In genomic region chr15:77683944-77684343, GRCm38 (mm10) we compare ENCODE assay signal across 12 mouse cellular contexts. TPM values are rescaled to one million over a fixed set of nuclear protein-coding genes. Genes with fewer than 3 reads are reported as not detected.
DNase-seq lines count a peak whose midpoint lies in the region; TF ChIP-seq lines count a peak whose summit lies in the region.
"Not testable (repeated sequence)": the region's sequence is repeated elsewhere in the genome, so short reads cannot be mapped to it uniquely, and the experiment has no call there.
"Had no signal": no experiment of that assay in that cellular context is flagged by ENCODE, and none has a peak within 500 bp of the region (broad histone marks: within the 10 kb centered on the region; RNA-seq: fewer than 3 reads in every experiment).

No protein-coding gene starts in this region.

- TF ChIP-seq CTCF in cortical plate, adult 2 months (IDR thresholded peaks at IDR 0.05; ENCODE audit: extremely low read depth, insufficient read depth, low read length) = peak; percentile 46

- H3K4me1 ChIP-seq in cortical plate, adult 2 months (ENCODE audit: control insufficient read depth, insufficient read depth, low read length); midbrain, embryonic 10.5 days: not testable (repeated sequence)

- not testable (repeated sequence) for H3K4me3 ChIP-seq in cortical plate, adult 2 months (ENCODE audit: insufficient read depth, low read length); midbrain, embryonic 10.5 days

- H3K9me3 ChIP-seq in midbrain, embryonic 10.5 days (replicated peaks) = not testable (repeated sequence)

- 20% methylated on average over 11 of the region's 11 CpGs for WGBS in midbrain, embryonic 10.5 days

- H3K27me3 ChIP-seq in midbrain, embryonic 10.5 days (ENCODE audit: low read depth, poor library complexity, severe bottlenecking) = not testable (repeated sequence)

- not testable (repeated sequence) for H3K36me3 ChIP-seq in midbrain, embryonic 10.5 days

- H3K27ac ChIP-seq in cortical plate, adult 2 months (ENCODE audit: insufficient read depth, low read length); midbrain, embryonic 10.5 days (replicated peaks): not testable (repeated sequence)

- intact Hi-C loops in left cerebral cortex, postnatal 25 days (cut with DNase I) = not testable (repeated sequence)

- DNase-seq in 3134 (ENCODE audit: extremely low read depth, insufficient read length, low spot score) = peak; percentile 9
- peak; percentile 28 to 48 for DNase-seq in adrenal gland, adult 18-20 months (ENCODE audit: low spot score in 2 of 2)
- peak; percentile 17 to 47 for DNase-seq in gastrocnemius, postnatal 4 days (ENCODE audit: low spot score in 2 of 2)
- DNase-seq in kidney, adult 11 months = peak; percentile 4
- peak; percentile 2 to 8 for DNase-seq in left cerebral cortex, postnatal 25 days (ENCODE audit: low spot score in 2 of 2)
- DNase-seq in midbrain, embryonic 10.5 days (ENCODE audit: low spot score) = peak; percentile 39
- peak; percentile 16 to 60 for DNase-seq in spleen, postnatal 10 days (ENCODE audit: low spot score in 2 of 2)

- TF ChIP-seq POLR2A in cortical plate, adult 2 months (IDR thresholded peaks at IDR 0.05; ENCODE audit: extremely low read depth, insufficient read depth, low read length) = not testable (repeated sequence)

RNA-seq across cellular contexts. Expression of gene Apol7e, which starts 14.7 kb away (rescaled TPM):
- total RNA-seq in adrenal gland, adult 18-20 months (2021) = under 1 TPM in 1 of 2 experiments, not detected in 1; 0.19 TPM
- 0.17 TPM in 2 replicates for polyA plus RNA-seq in cortical plate, adult 2 months (2012; rRNA removed)
- under 1 TPM in 1 of 2 experiments, not detected in 1; 0.20 TPM for total RNA-seq in gastrocnemius, postnatal 4 days (2021)
- under 1 TPM in 1 of 2 experiments, not detected in 1; 0.27 TPM for total RNA-seq in left cerebral cortex, postnatal 25 days (2021)
- not detected in 2 replicates for polyA plus RNA-seq in midbrain, embryonic 10.5 days (2016; fragmentation: Nextera tagmentation; extraction: Ambion mirVana)
- polyA plus RNA-seq: forebrain, embryonic 16.5 days; hindbrain, embryonic 16.5 days; liver, embryonic 11.5 days; myocyte had no signal

RNA-seq across cellular contexts. Expression of gene Apol11b, which starts 40.9 kb away (rescaled TPM):
- 1 to 10 TPM in 1 of 2 experiments, under 1 TPM in 1; 0.76 to 1.1 TPM for total RNA-seq in adrenal gland, adult 18-20 months (2021)
- 0.06 TPM in 1 of 2 replicates, not detected in the other for polyA plus RNA-seq in cortical plate, adult 2 months (2012; rRNA removed)
- total RNA-seq in gastrocnemius, postnatal 4 days (2021) = not detected
- not detected for total RNA-seq in left cerebral cortex, postnatal 25 days (2021)
- not detected in 2 replicates for polyA plus RNA-seq in midbrain, embryonic 10.5 days (2016; fragmentation: Nextera tagmentation; extraction: Ambion mirVana)
- polyA plus RNA-seq: forebrain, embryonic 16.5 days; hindbrain, embryonic 16.5 days had no signal

RNA-seq across cellular contexts. Expression of gene Apol9b, which starts 44.9 kb away (rescaled TPM):
- total RNA-seq in adrenal gland, adult 18-20 months (2021) = 1 to 10 TPM in 1 of 2 experiments, under 1 TPM in 1; 0.66 to 1.6 TPM
- polyA plus RNA-seq in cortical plate, adult 2 months (2012; rRNA removed) = 0.62 and 0.69 TPM in 2 replicates
- total RNA-seq in gastrocnemius, postnatal 4 days (2021) = not detected
- not detected for total RNA-seq in left cerebral cortex, postnatal 25 days (2021)
- polyA plus RNA-seq in midbrain, embryonic 10.5 days (2016; fragmentation: Nextera tagmentation; extraction: Ambion mirVana) = not detected in 2 replicates
- polyA plus RNA-seq: forebrain, embryonic 16.5 days; liver, embryonic 11.5 days had no signal
